Mouse (Mus musculus) limb, embryonic 13.5 days (tissue): ENCODE measurements at regions not wholly inside any gene's neighbourhood (a gene's known extent, or its start where the extent isn't known, plus 50 kb on each side); places are given as distances from the start of the nearest gene placed in this dataset.

Experiments
- ATAC-seq: fragments of 200-750 bp; cut with Nextera tagmentation; 2 replicates; pipeline ENCODE4 v1.8.0; 2017; ENCODE audit warnings: low read depth, moderate number of reproducible peaks, moderate TSS enrichment; ENCODE audit not compliant: low FRiP score
- H3K27ac ChIP-seq: fragments of 300-500 bp; sonication (generic); 2 replicates; pipeline ENCODE4 v1.5.1; 2015; ENCODE audit warnings: inconsistent platforms, mild to moderate bottlenecking, moderate library complexity
- H3K27me3 ChIP-seq: fragments of 300-500 bp; sonication (generic); 2 replicates; pipeline ENCODE4 v1.6.1; 2015; ENCODE audit warnings: mild to moderate bottlenecking, inconsistent platforms
- H3K36me3 ChIP-seq: fragments of 300-500 bp; sonication (generic); 2 replicates; pipeline ENCODE4 v1.6.1; 2015; ENCODE audit warnings: inconsistent platforms, mild to moderate bottlenecking, moderate library complexity
- H3K4me1 ChIP-seq: fragments of 300-500 bp; sonication (generic); 2 replicates; pipeline ENCODE4 v1.6.1; 2015; ENCODE audit warnings: inconsistent platforms
- H3K4me2 ChIP-seq: fragments of 300-500 bp; sonication (generic); replicated peaks from 2 replicates; pipeline ENCODE4 v1.6.1; 2015; ENCODE audit warnings: inconsistent platforms, mild to moderate bottlenecking, moderate library complexity
- H3K4me3 ChIP-seq: fragments of 300-500 bp; sonication (generic); 2 replicates; pipeline ENCODE4 v1.5.1; 2015; ENCODE audit warnings: moderate library complexity, mild to moderate bottlenecking, inconsistent platforms
- H3K9ac ChIP-seq: fragments of 300-500 bp; sonication (generic); 2 replicates; pipeline ENCODE4 v1.6.1; 2015; ENCODE audit warnings: mild to moderate bottlenecking, inconsistent platforms
- H3K9me3 ChIP-seq: fragments of 300-500 bp; sonication (generic); 2 replicates; pipeline ENCODE4 v1.6.1; 2016; ENCODE audit warnings: inconsistent platforms
- WGBS: fragments of 180-500 bp; shearing (Covaris S2); methylation state at CpG from one replicate; pipeline ENCODE4 v1.1.7; 2015; 5-methylcytosine and 5-hydroxymethylcytosine counted together

DNA sequence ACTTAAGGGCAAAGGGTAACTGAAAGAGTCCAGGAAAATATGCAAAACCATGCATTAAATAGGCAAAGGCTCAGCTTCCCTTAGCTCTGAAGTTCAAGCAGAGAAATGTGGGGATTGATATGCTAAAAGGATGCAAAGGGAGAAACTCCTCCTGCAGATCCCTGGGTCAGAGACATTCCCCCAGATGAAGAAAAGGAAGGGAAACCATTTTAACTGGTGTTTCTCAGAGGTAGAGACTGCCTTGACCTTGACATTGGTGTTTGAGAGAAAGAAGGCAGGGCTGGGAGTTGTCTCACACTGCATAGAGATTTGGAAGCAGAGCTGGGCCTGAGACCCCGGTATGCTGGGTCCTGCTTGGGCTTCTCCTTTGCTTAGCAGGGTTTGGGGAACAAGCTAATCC is 155.8 kb upstream of the 4930535I16Rik start:
- Histone ChIP-seq H3K9ac (no peak overlapping the region), H3K9me3 (no peaks in the 10 kb centered on the region), H3K36me3 (no peaks in the 10 kb centered on the region), H3K4me2 (no peak overlapping the region), H3K27ac (no peak overlapping the region), H3K4me3 (no peak overlapping the region), H3K27me3 (peaks cover 10% of the 10 kb centered on the region; the same call in 1 of the 2 replicates), H3K4me1 (no peaks in the 10 kb centered on the region)
- 78% methylated on average over 1 of the region's 1 CpGs for WGBS
- no peak for ATAC-seq

- whole genome bisulfite sequencing: 89% methylated on average over 3 of the region's 3 CpGs
- Histone ChIP-seq H3K36me3 (no peaks in the 10 kb centered on the region), H3K9ac (no peak overlapping the region), H3K9me3 (no peaks in the 10 kb centered on the region), H3K27ac (no peak overlapping the region), H3K27me3 (no peaks in the 10 kb centered on the region), H3K4me2 (no peak overlapping the region), H3K4me3 (no peak overlapping the region), H3K4me1 (no peaks in the 10 kb centered on the region)
- no peak for ATAC-seq
These were observed 146.8 kb upstream of the 4930535I16Rik start for GRCm38 (mm10) chr4:124064601-124065000.

GRCm38 (mm10) chr4:124063269-124064100 is 145.7 kb upstream of the 4930535I16Rik start:
- Histone ChIP-seq H3K36me3 (no peaks in the 10 kb centered on the region), H3K4me3 (no peak overlapping the region), H3K27ac (no peak overlapping the region), H3K4me1 (no peaks in the 10 kb centered on the region), H3K27me3 (no peaks in the 10 kb centered on the region), H3K9me3 (no peaks in the 10 kb centered on the region), H3K4me2 (no peak overlapping the region), H3K9ac (no peak overlapping the region)
- no peak for ATAC-seq
- whole genome bisulfite sequencing: 71% methylated on average over 4 of the region's 4 CpGs

- Histone ChIP-seq H3K36me3 (no peaks in the 10 kb centered on the region), H3K27me3 (no peaks in the 10 kb centered on the region), H3K9me3 (no peaks in the 10 kb centered on the region), H3K9ac (no peak overlapping the region), H3K4me2 (no peak overlapping the region), H3K4me1 (no peaks in the 10 kb centered on the region), H3K4me3 (no peak overlapping the region), H3K27ac (no peak overlapping the region)
- 94% methylated on average over 8 of the region's 8 CpGs for WGBS
- no peak for ATAC-seq
These were observed 139.8 kb upstream of the 4930535I16Rik start for GRCm38 (mm10) chr4:124057607-124058006.

GRCm38 (mm10) chr4:124054240-124054760 is 136.5 kb upstream of the 4930535I16Rik start:
- Histone ChIP-seq H3K4me3 (no peak overlapping the region), H3K9ac (no peak overlapping the region), H3K9me3 (no peaks in the 10 kb centered on the region), H3K27ac (no peak overlapping the region), H3K4me2 (no peak overlapping the region), H3K4me1 (no peaks in the 10 kb centered on the region), H3K36me3 (no peaks in the 10 kb centered on the region), H3K27me3 (no peaks in the 10 kb centered on the region)
- WGBS: 76% methylated on average over 1 of the region's 1 CpGs
- ATAC-seq: no peak

GRCm38 (mm10) chr4:124053340-124054038 is 135.7 kb upstream of the 4930535I16Rik start:
- Histone ChIP-seq H3K4me1 (peaks cover 4% of the 10 kb centered on the region), H3K4me2 (no peak overlapping the region), H3K9me3 (no peaks in the 10 kb centered on the region), H3K27me3 (no peaks in the 10 kb centered on the region), H3K9ac (no peak overlapping the region), H3K36me3 (no peaks in the 10 kb centered on the region), H3K4me3 (no peak overlapping the region), H3K27ac (no peak overlapping the region)
- WGBS: 77% methylated on average over 2 of the region's 2 CpGs
- no peak for ATAC-seq

DNA sequence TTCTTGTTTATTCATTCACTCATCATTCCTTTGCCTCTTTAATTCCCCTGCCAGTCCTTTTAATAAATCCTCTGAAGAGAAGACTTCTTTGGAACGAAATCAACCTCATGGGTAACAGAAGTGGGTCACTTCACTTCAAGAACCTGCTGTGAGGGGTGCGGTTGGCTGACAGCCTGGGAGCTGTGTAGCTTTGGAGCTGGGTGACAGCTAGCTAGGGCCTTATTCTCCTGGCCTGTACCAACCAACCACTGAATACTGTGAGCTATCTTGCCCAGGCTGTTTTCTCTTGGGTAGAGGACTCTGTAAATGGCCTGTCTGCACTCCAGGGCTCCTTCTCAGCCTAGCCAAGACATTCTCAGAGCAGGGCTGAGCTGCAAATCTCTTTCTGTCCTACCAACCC is 134.6 kb upstream of the 4930535I16Rik start:
- H3K9me3 ChIP-seq: no peaks in the 10 kb centered on the region
- no peak overlapping the region for H3K4me3 ChIP-seq
- no peaks in the 10 kb centered on the region for H3K36me3 ChIP-seq
- H3K27ac ChIP-seq: no peak overlapping the region
- H3K9ac ChIP-seq: no peak overlapping the region
- H3K27me3 ChIP-seq: no peaks in the 10 kb centered on the region
- WGBS: 74% methylated on average over 2 of the region's 2 CpGs
- H3K4me1 ChIP-seq: peaks cover 12% of the 10 kb centered on the region
- ATAC-seq: no peak
- no peak overlapping the region for H3K4me2 ChIP-seq

- Histone ChIP-seq H3K27ac (no peak overlapping the region), H3K4me1 (peaks cover 12% of the 10 kb centered on the region), H3K27me3 (no peaks in the 10 kb centered on the region), H3K4me3 (no peak overlapping the region), H3K9me3 (no peaks in the 10 kb centered on the region), H3K36me3 (no peaks in the 10 kb centered on the region), H3K4me2 (no peak overlapping the region), H3K9ac (0 out of 2 replicates have a peak overlapping the region, but pooled peaks have one; percentile 14)
- no peak for ATAC-seq
- WGBS: 10% methylated on average over 12 of the region's 12 CpGs
These were observed 130.6 kb upstream of the 4930535I16Rik start for GRCm38 (mm10) chr4:124048348-124048831.

GRCm38 (mm10) chr4:124047898-124048297 is 130.1 kb upstream of the 4930535I16Rik start:
- Histone ChIP-seq H3K4me1 (peaks cover 12% of the 10 kb centered on the region), H3K27me3 (no peaks in the 10 kb centered on the region), H3K27ac (no peak overlapping the region), H3K4me3 (no peak overlapping the region), H3K9me3 (no peaks in the 10 kb centered on the region), H3K36me3 (no peaks in the 10 kb centered on the region), H3K9ac (no peak overlapping the region), H3K4me2 (no peak overlapping the region)
- 42% methylated on average over 3 of the region's 3 CpGs for WGBS
- ATAC-seq: no peak

- Histone ChIP-seq H3K27me3 (peaks cover 24% of the 10 kb centered on the region), H3K4me2 (no peak overlapping the region), H3K9me3 (no peaks in the 10 kb centered on the region), H3K27ac (no peak overlapping the region), H3K4me1 (peaks cover 12% of the 10 kb centered on the region; the same call in 1 of the 2 replicates), H3K36me3 (no peaks in the 10 kb centered on the region), H3K4me3 (no peak overlapping the region), H3K9ac (no peak overlapping the region)
- no peak for ATAC-seq
- WGBS: 59% methylated on average over 8 of the region's 12 CpGs
These were observed 118.7 kb upstream of the 4930535I16Rik start for GRCm38 (mm10) chr4:124036483-124036882.

DNA sequence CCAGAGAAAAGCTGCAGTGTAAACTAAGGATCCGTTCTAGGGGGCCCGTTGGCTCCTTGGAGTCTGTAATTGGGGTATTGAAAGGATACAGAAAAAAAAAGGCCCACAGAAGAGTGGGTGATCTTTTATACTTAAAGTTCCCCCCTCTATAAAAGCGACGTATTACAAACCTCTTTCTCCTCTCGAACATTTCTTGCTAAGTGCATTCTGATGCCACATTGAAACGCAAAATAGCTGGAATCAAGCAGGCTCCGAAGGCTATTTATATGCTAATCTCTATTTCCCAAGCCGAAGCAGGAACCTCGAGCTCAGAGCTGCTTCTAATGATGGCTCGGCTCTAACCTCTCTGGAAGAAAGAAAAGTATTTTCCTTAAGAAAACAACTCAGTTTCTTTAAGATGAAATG is 117.8 kb upstream of the 4930535I16Rik start:
- H3K4me2 ChIP-seq: no peak overlapping the region
- H3K4me1 ChIP-seq: peaks cover 12% of the 10 kb centered on the region; the same call in 1 of the 2 replicates
- H3K36me3 ChIP-seq: no peaks in the 10 kb centered on the region
- no peak overlapping the region for H3K27ac ChIP-seq
- no peak overlapping the region for H3K9ac ChIP-seq
- no peak overlapping the region for H3K4me3 ChIP-seq
- 13% methylated on average over 10 of the region's 10 CpGs for WGBS
- no peak for ATAC-seq
- H3K9me3 ChIP-seq: no peaks in the 10 kb centered on the region
- peaks cover 27% of the 10 kb centered on the region for H3K27me3 ChIP-seq

GRCm38 (mm10) chr4:124035192-124035591 is 117.4 kb upstream of the 4930535I16Rik start:
- Histone ChIP-seq H3K4me1 (peaks cover 12% of the 10 kb centered on the region; the same call in 1 of the 2 replicates), H3K9ac (0 out of 2 replicates have a peak overlapping the region, but pooled peaks have one; percentile 31), H3K4me2 (no peak overlapping the region), H3K27me3 (peaks cover 27% of the 10 kb centered on the region), H3K27ac (no peak overlapping the region), H3K9me3 (no peaks in the 10 kb centered on the region), H3K4me3 (no peak overlapping the region), H3K36me3 (no peaks in the 10 kb centered on the region)
- ATAC-seq: no peak
- 17% methylated on average over 7 of the region's 7 CpGs for WGBS
